Mouse (Mus musculus) thymus, adult 2 months (tissue): ENCODE data around the gene Plcd1.

ENCODE experiments used
- CTCF ChIP-seq: fragments of 200-500 bp; IDR thresholded peaks from 2 replicates; pipeline ENCODE4 v1.5.1; 2012; ENCODE audit warnings: mild to moderate bottlenecking, control low read depth, low read length, moderate library complexity, borderline replicate concordance; ENCODE audit not compliant: control insufficient read depth, poor library complexity, insufficient read depth; ENCODE audit errors: extremely low read depth
- POLR2A ChIP-seq: fragments of 200-500 bp; IDR thresholded peaks from 2 replicates; pipeline ENCODE4 v1.6.1; 2012; ENCODE audit warnings: mild to moderate bottlenecking, low read length, control low read depth, moderate library complexity; ENCODE audit not compliant: control insufficient read depth, poor library complexity, insufficient read depth; ENCODE audit errors: extremely low read depth

DNA sequence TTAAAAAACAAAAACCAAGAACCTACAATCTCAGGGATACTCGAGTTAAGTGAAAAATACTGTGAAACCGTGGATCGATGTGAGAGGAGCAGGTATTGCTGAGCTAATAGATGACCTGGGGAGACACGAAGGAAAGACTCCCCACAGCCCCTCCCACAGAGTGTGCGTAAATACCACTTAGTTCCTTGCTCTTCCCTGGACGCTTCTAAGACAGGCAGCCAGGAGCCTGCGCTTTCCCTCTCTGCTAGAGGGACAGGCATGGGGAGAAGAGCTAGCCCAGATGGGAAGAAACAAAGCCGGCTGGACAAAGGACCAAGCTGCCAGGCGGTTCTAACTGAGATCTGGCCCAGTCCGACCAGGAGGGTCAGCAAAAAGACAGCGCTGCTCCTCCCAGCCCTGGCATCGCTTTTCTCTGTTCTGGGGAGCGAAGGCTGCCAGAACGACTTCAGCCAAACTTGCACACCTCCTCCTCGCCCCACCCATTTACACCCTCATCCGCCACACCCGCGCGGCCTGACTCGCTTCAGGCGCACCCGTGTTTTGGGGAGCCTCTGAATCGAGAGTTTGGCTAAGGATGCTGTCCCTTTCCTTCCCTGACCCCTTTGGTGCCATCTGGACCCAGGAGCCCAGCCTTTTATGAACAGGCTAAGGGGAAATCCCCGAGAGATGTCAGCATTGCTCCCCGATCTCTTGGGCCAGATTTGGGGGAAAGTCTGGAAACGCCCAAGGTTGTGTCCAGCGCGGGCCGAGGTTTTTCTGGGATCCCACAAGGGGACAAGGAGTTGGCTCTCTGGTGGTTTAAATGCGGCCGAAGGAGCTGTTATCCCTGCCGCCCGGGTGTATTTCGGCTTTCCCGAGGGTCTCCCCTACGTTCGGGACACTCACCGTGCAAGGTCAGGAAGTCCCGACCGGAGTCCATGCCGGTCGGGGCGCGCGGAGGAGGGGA is 556 bp downstream of the Plcd1 start:
- TF ChIP-seq CTCF (no peak), POLR2A (no peak)
